Mouse (Mus musculus): ENCODE data around the gene Tgm2.

Gene Tgm2

GRCm38 (mm10) chr2:158071633-158071995 is 74.6 kb downstream of the Tgm2 start:
- DNase-seq (ENCODE audit: extremely low spot score, low spot score), result no peak

- no peak for DNase-seq (ENCODE audit: extremely low spot score, low spot score)
Observed at GRCm38 (mm10) chr2:158070885-158071632, 75.2 kb downstream of the Tgm2 start.

GRCm38 (mm10) chr2:158068444-158068971 is 77.7 kb downstream of the Tgm2 start:
- DNase-seq (ENCODE audit: extremely low spot score, low spot score), result no peak

GRCm38 (mm10) chr2:158067260-158067824 is 78.9 kb downstream of the Tgm2 start:
- no peak for DNase-seq (ENCODE audit: extremely low spot score, low spot score)

- DNase-seq (ENCODE audit: extremely low spot score, low spot score), result no peak
Observed at GRCm38 (mm10) chr2:158066456-158066855, 79.8 kb downstream of the Tgm2 start.

All from neural tube, embryonic 10.5 days (tissue).